Mouse (Mus musculus): ENCODE results near the gene Ldlr. TPM values are rescaled to one million over a fixed set of nuclear protein-coding genes. Genes with fewer than 3 reads are reported as not detected.

Gene Ldlr
- polyA plus RNA-seq, 1 experiment from 2014 or later, result 7.3 TPM

- Histone ChIP-seq H3K4me2 (ENCODE audit: low read depth, low read length) (no peak overlapping the region), H3K36me3 (ENCODE audit: control insufficient read depth, insufficient read depth, low read length) (peaks cover 34% of the 10 kb centered on the region), H3K4me1 (ENCODE audit: control insufficient read depth, insufficient read depth, low read length) (no peaks in the 10 kb centered on the region), H3K4me3 (ENCODE audit: low read depth, low read length) (no peak overlapping the region), H3K9ac (replicated peaks; ENCODE audit: low read depth, low read length) (no peak overlapping the region), H3K27me3 (ENCODE audit: control insufficient read depth, insufficient read depth, low read length) (no peaks in the 10 kb centered on the region), H3K27ac (ENCODE audit: low read depth, low read length) (no peak overlapping the region), H3K9me3 (ENCODE audit: control insufficient read depth, low read length) (no peaks in the 10 kb centered on the region)
- 95% methylated on average over 9 of the region's 9 CpGs for whole genome bisulfite sequencing
- no peak for ATAC-seq (ENCODE audit: low read depth)
Measured at GRCm38 (mm10) chr9:21732288-21732687, 9.0 kb downstream of the Ldlr start.

- Histone ChIP-seq H3K27me3 (ENCODE audit: control insufficient read depth, insufficient read depth, low read length) (no peaks in the 10 kb centered on the region), H3K27ac (ENCODE audit: low read depth, low read length) (no peak overlapping the region), H3K9me3 (ENCODE audit: control insufficient read depth, low read length) (no peaks in the 10 kb centered on the region), H3K36me3 (ENCODE audit: control insufficient read depth, insufficient read depth, low read length) (peaks cover 45% of the 10 kb centered on the region), H3K4me1 (ENCODE audit: control insufficient read depth, insufficient read depth, low read length) (no peaks in the 10 kb centered on the region), H3K9ac (replicated peaks; ENCODE audit: low read depth, low read length) (no peak overlapping the region), H3K4me2 (ENCODE audit: low read depth, low read length) (no peak overlapping the region), H3K4me3 (ENCODE audit: low read depth, low read length) (no peak overlapping the region)
- 81% methylated on average over 17 of the region's 17 CpGs for WGBS
- no peak for ATAC-seq (ENCODE audit: low read depth)
Measured at GRCm38 (mm10) chr9:21733446-21733845, 10.2 kb downstream of the Ldlr start.

GRCm38 (mm10) chr9:21733989-21734388, 10.7 kb downstream of the Ldlr start:
- no peak overlapping the region for H3K4me2 ChIP-seq (ENCODE audit: low read depth, low read length)
- no peak for ATAC-seq (ENCODE audit: low read depth)
- 97% methylated on average over 7 of the region's 7 CpGs for WGBS

GRCm38 (mm10) chr9:21735126-21735525, 11.8 kb downstream of the Ldlr start:
- Histone ChIP-seq H3K27ac (ENCODE audit: low read depth, low read length) (no peak overlapping the region), H3K4me1 (ENCODE audit: control insufficient read depth, insufficient read depth, low read length) (no peaks in the 10 kb centered on the region), H3K27me3 (ENCODE audit: control insufficient read depth, insufficient read depth, low read length) (no peaks in the 10 kb centered on the region), H3K36me3 (ENCODE audit: control insufficient read depth, insufficient read depth, low read length) (peaks cover 53% of the 10 kb centered on the region), H3K9me3 (ENCODE audit: control insufficient read depth, low read length) (no peaks in the 10 kb centered on the region), H3K4me2 (ENCODE audit: low read depth, low read length) (no peak overlapping the region), H3K9ac (replicated peaks; ENCODE audit: low read depth, low read length) (no peak overlapping the region), H3K4me3 (ENCODE audit: low read depth, low read length) (no peak overlapping the region)
- no peak for ATAC-seq (ENCODE audit: low read depth)
- 81% methylated on average over 14 of the region's 14 CpGs for WGBS

More at GRCm38 (mm10) chr9:21733989-21734388, 10.7 kb downstream of the Ldlr start:
- Histone ChIP-seq H3K9me3 (ENCODE audit: control insufficient read depth, low read length) (no peaks in the 10 kb centered on the region), H3K27me3 (ENCODE audit: control insufficient read depth, insufficient read depth, low read length) (no peaks in the 10 kb centered on the region), H3K4me3 (ENCODE audit: low read depth, low read length) (no peak overlapping the region), H3K9ac (replicated peaks; ENCODE audit: low read depth, low read length) (no peak overlapping the region), H3K4me1 (ENCODE audit: control insufficient read depth, insufficient read depth, low read length) (no peaks in the 10 kb centered on the region), H3K36me3 (ENCODE audit: control insufficient read depth, insufficient read depth, low read length) (peaks cover 48% of the 10 kb centered on the region), H3K27ac (ENCODE audit: low read depth, low read length) (no peak overlapping the region)

GRCm38 (mm10) chr9:21736580-21736979, 13.3 kb downstream of the Ldlr start:
- H3K9ac ChIP-seq (replicated peaks; ENCODE audit: low read depth, low read length), result no peak overlapping the region
- H3K4me3 ChIP-seq (ENCODE audit: low read depth, low read length), result no peak overlapping the region
- H3K36me3 ChIP-seq (ENCODE audit: control insufficient read depth, insufficient read depth, low read length), result peaks cover 54% of the 10 kb centered on the region
- H3K9me3 ChIP-seq (ENCODE audit: control insufficient read depth, low read length), result no peaks in the 10 kb centered on the region
- WGBS, result 69% methylated on average over 3 of the region's 3 CpGs
- no peaks in the 10 kb centered on the region for H3K4me1 ChIP-seq (ENCODE audit: control insufficient read depth, insufficient read depth, low read length)
- ATAC-seq (ENCODE audit: low read depth), result no peak
- H3K27me3 ChIP-seq (ENCODE audit: control insufficient read depth, insufficient read depth, low read length), result no peaks in the 10 kb centered on the region
- H3K27ac ChIP-seq (ENCODE audit: low read depth, low read length), result no peak overlapping the region
- no peak overlapping the region for H3K4me2 ChIP-seq (ENCODE audit: low read depth, low read length)

GRCm38 (mm10) chr9:21737188-21737587, 13.9 kb downstream of the Ldlr start:
- peaks cover 57% of the 10 kb centered on the region for H3K36me3 ChIP-seq (ENCODE audit: control insufficient read depth, insufficient read depth, low read length)
- no peaks in the 10 kb centered on the region for H3K9me3 ChIP-seq (ENCODE audit: control insufficient read depth, low read length)
- no peak for ATAC-seq (ENCODE audit: low read depth)
- no peaks in the 10 kb centered on the region for H3K4me1 ChIP-seq (ENCODE audit: control insufficient read depth, insufficient read depth, low read length)
- H3K27me3 ChIP-seq (ENCODE audit: control insufficient read depth, insufficient read depth, low read length), result no peaks in the 10 kb centered on the region
- H3K27ac ChIP-seq (ENCODE audit: low read depth, low read length), result no peak overlapping the region
- WGBS, result 98% methylated on average over 10 of the region's 10 CpGs
- H3K4me2 ChIP-seq (ENCODE audit: low read depth, low read length), result no peak overlapping the region
- H3K4me3 ChIP-seq (ENCODE audit: low read depth, low read length), result no peak overlapping the region
- no peak overlapping the region for H3K9ac ChIP-seq (replicated peaks; ENCODE audit: low read depth, low read length)

DNA sequence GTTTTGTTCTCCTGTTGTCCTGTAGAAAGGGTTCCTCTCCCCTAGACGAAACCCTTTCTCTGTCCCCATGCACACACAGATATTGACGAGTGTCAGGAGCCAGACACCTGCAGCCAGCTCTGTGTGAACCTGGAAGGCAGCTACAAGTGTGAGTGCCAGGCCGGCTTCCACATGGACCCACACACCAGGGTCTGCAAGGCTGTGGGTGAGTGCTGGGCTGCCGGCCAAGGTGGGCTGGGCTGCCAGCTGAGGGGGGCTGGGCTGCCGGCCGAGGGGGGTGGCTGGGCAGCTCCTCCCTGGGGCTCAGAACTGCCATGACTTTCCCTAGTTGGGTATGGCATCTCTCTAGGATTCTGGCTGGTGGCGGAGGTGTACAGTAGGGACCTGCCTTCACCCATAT, 15.5 kb downstream of the Ldlr start:
- Histone ChIP-seq H3K27me3 (ENCODE audit: control insufficient read depth, insufficient read depth, low read length) (no peaks in the 10 kb centered on the region), H3K4me3 (ENCODE audit: low read depth, low read length) (no peak overlapping the region), H3K36me3 (ENCODE audit: control insufficient read depth, insufficient read depth, low read length) (peaks cover 51% of the 10 kb centered on the region), H3K4me2 (ENCODE audit: low read depth, low read length) (no peak overlapping the region), H3K27ac (ENCODE audit: low read depth, low read length) (no peak overlapping the region), H3K9me3 (ENCODE audit: control insufficient read depth, low read length) (no peaks in the 10 kb centered on the region), H3K4me1 (ENCODE audit: control insufficient read depth, insufficient read depth, low read length) (no peaks in the 10 kb centered on the region), H3K9ac (replicated peaks; ENCODE audit: low read depth, low read length) (no peak overlapping the region)
- no peak for ATAC-seq (ENCODE audit: low read depth)
- WGBS, result 85% methylated on average over 7 of the region's 7 CpGs

GRCm38 (mm10) chr9:21740427-21740826, 17.1 kb downstream of the Ldlr start:
- H3K4me2 ChIP-seq (ENCODE audit: low read depth, low read length), result no peak overlapping the region
- ATAC-seq (ENCODE audit: low read depth), result no peak
- H3K27ac ChIP-seq (ENCODE audit: low read depth, low read length), result no peak overlapping the region
- no peak overlapping the region for H3K4me3 ChIP-seq (ENCODE audit: low read depth, low read length)
- no peak overlapping the region for H3K9ac ChIP-seq (replicated peaks; ENCODE audit: low read depth, low read length)
- H3K27me3 ChIP-seq (ENCODE audit: control insufficient read depth, insufficient read depth, low read length), result no peaks in the 10 kb centered on the region
- H3K9me3 ChIP-seq (ENCODE audit: control insufficient read depth, low read length), result no peaks in the 10 kb centered on the region
- WGBS, result 96% methylated on average over 14 of the region's 14 CpGs
- H3K36me3 ChIP-seq (ENCODE audit: control insufficient read depth, insufficient read depth, low read length), result peaks cover 48% of the 10 kb centered on the region
- H3K4me1 ChIP-seq (ENCODE audit: control insufficient read depth, insufficient read depth, low read length), result no peaks in the 10 kb centered on the region

GRCm38 (mm10) chr9:21741514-21741913, 18.2 kb downstream of the Ldlr start:
- no peak for ATAC-seq (ENCODE audit: low read depth)
- H3K27me3 ChIP-seq (ENCODE audit: control insufficient read depth, insufficient read depth, low read length), result no peaks in the 10 kb centered on the region
- 97% methylated on average over 11 of the region's 11 CpGs for WGBS

More at GRCm38 (mm10) chr9:21741514-21741913, 18.2 kb downstream of the Ldlr start:
- Histone ChIP-seq H3K36me3 (ENCODE audit: control insufficient read depth, insufficient read depth, low read length) (peaks cover 53% of the 10 kb centered on the region), H3K27ac (ENCODE audit: low read depth, low read length) (no peak overlapping the region), H3K4me1 (ENCODE audit: control insufficient read depth, insufficient read depth, low read length) (no peaks in the 10 kb centered on the region), H3K4me3 (ENCODE audit: low read depth, low read length) (no peak overlapping the region), H3K9ac (replicated peaks; ENCODE audit: low read depth, low read length) (no peak overlapping the region), H3K9me3 (ENCODE audit: control insufficient read depth, low read length) (no peaks in the 10 kb centered on the region), H3K4me2 (ENCODE audit: low read depth, low read length) (no peak overlapping the region)

All from neural tube, embryonic 14.5 days (tissue).